Mouse (Mus musculus): ENCODE data around the gene Tubb2b. TPM values are rescaled to one million over a fixed set of nuclear protein-coding genes. Genes with fewer than 3 reads are reported as not detected.
A peak's percentile ranks its signal among the peaks of the same experiment; 100 is the strongest.

The Tubb2b gene
- polyA plus RNA-seq, 1 experiment from 2014 or later = 758 TPM

GRCm38 (mm10) chr13:34106999-34107398 lies 23.3 kb downstream of the Tubb2b start:
- no peak for ATAC-seq (ENCODE audit: low FRiP score, low TSS enrichment)
- Histone ChIP-seq H3K27ac (replicated peaks; ENCODE audit: low read depth, low read length) (no peak overlapping the region), H3K4me2 (ENCODE audit: low read length) (no peak overlapping the region), H3K36me3 (ENCODE audit: control insufficient read depth, insufficient read depth, low read length) (no peaks in the 10 kb centered on the region), H3K4me1 (ENCODE audit: control insufficient read depth, insufficient read depth, low read length) (no peaks in the 10 kb centered on the region), H3K4me3 (replicated peaks; ENCODE audit: low read depth, low read length) (no peak overlapping the region), H3K9me3 (ENCODE audit: control insufficient read depth, low read length) (no peaks in the 10 kb centered on the region), H3K27me3 (ENCODE audit: control insufficient read depth, insufficient read depth, low read length) (no peaks in the 10 kb centered on the region), H3K9ac (replicated peaks; ENCODE audit: low read length) (no peak overlapping the region)
- 89% methylated on average over 1 of the region's 1 CpGs for WGBS
- no peak for DNase-seq

GRCm38 (mm10) chr13:34106256-34106655 lies 24.0 kb downstream of the Tubb2b start:
- no peak overlapping the region for H3K27ac ChIP-seq (replicated peaks; ENCODE audit: low read depth, low read length)
- no peak overlapping the region for H3K4me2 ChIP-seq (ENCODE audit: low read length)
- H3K36me3 ChIP-seq (ENCODE audit: control insufficient read depth, insufficient read depth, low read length) = no peaks in the 10 kb centered on the region
- no peak for DNase-seq
- no peaks in the 10 kb centered on the region for H3K27me3 ChIP-seq (ENCODE audit: control insufficient read depth, insufficient read depth, low read length)
- H3K4me3 ChIP-seq (replicated peaks; ENCODE audit: low read depth, low read length) = no peak overlapping the region
- no peaks in the 10 kb centered on the region for H3K4me1 ChIP-seq (ENCODE audit: control insufficient read depth, insufficient read depth, low read length)
- no peak for ATAC-seq (ENCODE audit: low FRiP score, low TSS enrichment)
- H3K9me3 ChIP-seq (ENCODE audit: control insufficient read depth, low read length) = no peaks in the 10 kb centered on the region
- no peak overlapping the region for H3K9ac ChIP-seq (replicated peaks; ENCODE audit: low read length)
- 87% methylated on average over 2 of the region's 2 CpGs for WGBS

- DNase-seq (no peak), ATAC-seq (ENCODE audit: low FRiP score, low TSS enrichment) (no peak)
- Histone ChIP-seq H3K9ac (replicated peaks; ENCODE audit: low read length) (no peak overlapping the region), H3K4me1 (ENCODE audit: control insufficient read depth, insufficient read depth, low read length) (no peaks in the 10 kb centered on the region), H3K4me2 (ENCODE audit: low read length) (no peak overlapping the region), H3K27ac (replicated peaks; ENCODE audit: low read depth, low read length) (no peak overlapping the region), H3K27me3 (ENCODE audit: control insufficient read depth, insufficient read depth, low read length) (no peaks in the 10 kb centered on the region), H3K9me3 (ENCODE audit: control insufficient read depth, low read length) (no peaks in the 10 kb centered on the region), H3K4me3 (replicated peaks; ENCODE audit: low read depth, low read length) (no peak overlapping the region), H3K36me3 (ENCODE audit: control insufficient read depth, insufficient read depth, low read length) (no peaks in the 10 kb centered on the region)
- WGBS = 80% methylated on average over 1 of the region's 1 CpGs
These were observed 24.9 kb downstream of the Tubb2b start for GRCm38 (mm10) chr13:34105364-34105763.

GRCm38 (mm10) chr13:34101908-34102307 lies 28.4 kb downstream of the Tubb2b start:
- Histone ChIP-seq H3K36me3 (ENCODE audit: control insufficient read depth, insufficient read depth, low read length) (no peaks in the 10 kb centered on the region), H3K4me3 (replicated peaks; ENCODE audit: low read depth, low read length) (no peak overlapping the region), H3K4me1 (ENCODE audit: control insufficient read depth, insufficient read depth, low read length) (peaks cover under 1% of the 10 kb centered on the region; the same call in 1 of the 2 replicates), H3K4me2 (ENCODE audit: low read length) (no peak overlapping the region), H3K27ac (replicated peaks; ENCODE audit: low read depth, low read length) (no peak overlapping the region), H3K9me3 (ENCODE audit: control insufficient read depth, low read length) (no peaks in the 10 kb centered on the region), H3K9ac (replicated peaks; ENCODE audit: low read length) (no peak overlapping the region), H3K27me3 (ENCODE audit: control insufficient read depth, insufficient read depth, low read length) (no peaks in the 10 kb centered on the region)
- ATAC-seq (ENCODE audit: low FRiP score, low TSS enrichment) (no peak), DNase-seq (no peak)
- 84% methylated on average over 9 of the region's 9 CpGs for WGBS

- no peak for DNase-seq
- 94% methylated on average over 10 of the region's 10 CpGs for WGBS
- Histone ChIP-seq H3K4me1 (ENCODE audit: control insufficient read depth, insufficient read depth, low read length) (peaks cover 8% of the 10 kb centered on the region), H3K27ac (replicated peaks; ENCODE audit: low read depth, low read length) (no peak overlapping the region), H3K4me2 (ENCODE audit: low read length) (no peak overlapping the region), H3K27me3 (ENCODE audit: control insufficient read depth, insufficient read depth, low read length) (no peaks in the 10 kb centered on the region), H3K36me3 (ENCODE audit: control insufficient read depth, insufficient read depth, low read length) (no peaks in the 10 kb centered on the region), H3K9ac (replicated peaks; ENCODE audit: low read length) (no peak overlapping the region), H3K4me3 (replicated peaks; ENCODE audit: low read depth, low read length) (no peak overlapping the region), H3K9me3 (ENCODE audit: control insufficient read depth, low read length) (no peaks in the 10 kb centered on the region)
- ATAC-seq (ENCODE audit: low FRiP score, low TSS enrichment) = no peak
These were observed 29.0 kb downstream of the Tubb2b start for GRCm38 (mm10) chr13:34101247-34101646.

GRCm38 (mm10) chr13:34100733-34101132 lies 29.5 kb downstream of the Tubb2b start:
- no peaks in the 10 kb centered on the region for H3K36me3 ChIP-seq (ENCODE audit: control insufficient read depth, insufficient read depth, low read length)
- H3K9me3 ChIP-seq (ENCODE audit: control insufficient read depth, low read length) = no peaks in the 10 kb centered on the region
- H3K9ac ChIP-seq (replicated peaks; ENCODE audit: low read length) = no peak overlapping the region
- WGBS = 69% methylated on average over 3 of the region's 3 CpGs
- H3K4me3 ChIP-seq (replicated peaks; ENCODE audit: low read depth, low read length) = no peak overlapping the region
- H3K4me1 ChIP-seq (ENCODE audit: control insufficient read depth, insufficient read depth, low read length) = peaks cover 11% of the 10 kb centered on the region
- ATAC-seq (ENCODE audit: low FRiP score, low TSS enrichment) (no peak), DNase-seq (no peak)
- H3K27ac ChIP-seq (replicated peaks; ENCODE audit: low read depth, low read length) = no peak overlapping the region; the same call in 1 of the 2 replicates
- H3K27me3 ChIP-seq (ENCODE audit: control insufficient read depth, insufficient read depth, low read length) = no peaks in the 10 kb centered on the region
- no peak overlapping the region for H3K4me2 ChIP-seq (ENCODE audit: low read length)

GRCm38 (mm10) chr13:34097086-34097485 lies 33.2 kb downstream of the Tubb2b start:
- H3K4me1 ChIP-seq (ENCODE audit: control insufficient read depth, insufficient read depth, low read length) = peaks cover 17% of the 10 kb centered on the region
- no peaks in the 10 kb centered on the region for H3K27me3 ChIP-seq (ENCODE audit: control insufficient read depth, insufficient read depth, low read length)
- no peak overlapping the region for H3K9ac ChIP-seq (replicated peaks; ENCODE audit: low read length)
- WGBS = 43% methylated on average over 3 of the region's 3 CpGs
- peak overlapping the region; percentile 75 for H3K27ac ChIP-seq (replicated peaks; ENCODE audit: low read depth, low read length)
- no peaks in the 10 kb centered on the region for H3K36me3 ChIP-seq (ENCODE audit: control insufficient read depth, insufficient read depth, low read length)
- ATAC-seq (ENCODE audit: low FRiP score, low TSS enrichment) = no peak
- H3K4me2 ChIP-seq (ENCODE audit: low read length) = no peak overlapping the region
- no peak overlapping the region for H3K4me3 ChIP-seq (replicated peaks; ENCODE audit: low read depth, low read length)
- no peaks in the 10 kb centered on the region for H3K9me3 ChIP-seq (ENCODE audit: control insufficient read depth, low read length)
- no peak for DNase-seq

- 54% methylated on average over 4 of the region's 4 CpGs for WGBS
- no peaks in the 10 kb centered on the region for H3K27me3 ChIP-seq (ENCODE audit: control insufficient read depth, insufficient read depth, low read length)
- no peak overlapping the region for H3K4me3 ChIP-seq (replicated peaks; ENCODE audit: low read depth, low read length)
- 0 out of 2 replicates have a peak overlapping the region, but pooled peaks have one; percentile 1 for H3K9ac ChIP-seq (replicated peaks; ENCODE audit: low read length)
- H3K4me1 ChIP-seq (ENCODE audit: control insufficient read depth, insufficient read depth, low read length) = peaks cover 17% of the 10 kb centered on the region
- no peaks in the 10 kb centered on the region for H3K36me3 ChIP-seq (ENCODE audit: control insufficient read depth, insufficient read depth, low read length)
- DNase-seq (no peak), ATAC-seq (ENCODE audit: low FRiP score, low TSS enrichment) (peak; percentile 51; the same call in 1 of the 2 replicates)
- H3K9me3 ChIP-seq (ENCODE audit: control insufficient read depth, low read length) = no peaks in the 10 kb centered on the region
- peak overlapping the region; percentile 75 for H3K27ac ChIP-seq (replicated peaks; ENCODE audit: low read depth, low read length)
- peak overlapping the region; percentile 39 for H3K4me2 ChIP-seq (ENCODE audit: low read length)
These were observed 33.8 kb downstream of the Tubb2b start for GRCm38 (mm10) chr13:34096455-34096854.

GRCm38 (mm10) chr13:34095542-34096435 lies 34.5 kb downstream of the Tubb2b start:
- Histone ChIP-seq H3K4me2 (ENCODE audit: low read length) (peak overlapping the region; percentile 39), H3K27ac (replicated peaks; ENCODE audit: low read depth, low read length) (peak overlapping the region; percentile 75), H3K4me3 (replicated peaks; ENCODE audit: low read depth, low read length) (no peak overlapping the region), H3K36me3 (ENCODE audit: control insufficient read depth, insufficient read depth, low read length) (no peaks in the 10 kb centered on the region), H3K9ac (replicated peaks; ENCODE audit: low read length) (0 out of 2 replicates have a peak overlapping the region, but pooled peaks have one; percentile 1), H3K4me1 (ENCODE audit: control insufficient read depth, insufficient read depth, low read length) (peaks cover 17% of the 10 kb centered on the region), H3K9me3 (ENCODE audit: control insufficient read depth, low read length) (no peaks in the 10 kb centered on the region), H3K27me3 (ENCODE audit: control insufficient read depth, insufficient read depth, low read length) (no peaks in the 10 kb centered on the region)
- peak; percentile 87 for DNase-seq
- WGBS = 16% methylated on average over 6 of the region's 7 CpGs
- peak; percentile 94 for ATAC-seq (ENCODE audit: low FRiP score, low TSS enrichment)

All from midbrain, embryonic 14.5 days (tissue).